In the genomic region with DNA sequence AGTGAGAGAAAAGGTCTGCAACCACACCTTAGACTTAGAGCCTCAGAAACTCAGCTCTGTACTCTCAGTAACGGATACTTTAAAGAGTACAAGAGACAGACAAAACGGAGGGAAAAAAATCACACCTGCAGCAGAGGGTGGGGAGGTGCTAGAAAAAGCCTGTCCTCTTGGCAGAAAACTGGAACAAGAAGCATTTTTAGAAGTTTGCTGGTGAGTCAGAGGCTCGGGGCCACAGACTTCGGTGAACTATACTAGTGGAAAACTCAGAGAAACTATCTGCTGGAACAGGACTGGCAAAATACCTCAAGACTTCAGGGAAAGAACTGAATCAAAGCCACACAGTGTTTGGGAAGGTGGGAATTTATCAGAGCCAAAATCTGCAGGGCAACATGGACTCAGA, we compare ENCODE assay signal across 29 mouse cellular contexts.
DNase-seq lines count a peak whose midpoint lies in the region; ATAC-seq lines count a peak whose summit lies in the region.
"Had no signal": no experiment of that assay in that cellular context is flagged by ENCODE, and none has a peak within 500 bp of the region (broad histone marks: within the 10 kb centered on the region; RNA-seq: fewer than 3 reads in every experiment).

No protein-coding gene starts in this region.

- H3K9ac ChIP-seq in hindbrain, embryonic 14.5 days = no peak overlapping the region
- H3K9ac ChIP-seq: embryonic facial prominence, embryonic 13.5 days; forebrain, embryonic 13.5 days; hindbrain, embryonic 12.5 days; intestine, embryonic 15.5 days had no signal

- no peaks in the 10 kb centered on the region for H3K9me3 ChIP-seq in hindbrain, embryonic 14.5 days (ENCODE audit: control insufficient read depth, low read length)
- H3K9me3 ChIP-seq: embryonic facial prominence, embryonic 10.5 days; embryonic facial prominence, embryonic 13.5 days; forebrain, embryonic 10.5 days; forebrain, embryonic 13.5 days; hindbrain, embryonic 12.5 days; intestine, embryonic 15.5 days had no signal

- no peak overlapping the region for H3K27ac ChIP-seq in hindbrain, embryonic 14.5 days
- H3K27ac ChIP-seq: embryonic facial prominence, embryonic 10.5 days; embryonic facial prominence, embryonic 13.5 days; forebrain, embryonic 10.5 days; forebrain, embryonic 13.5 days; hindbrain, embryonic 12.5 days; intestine, embryonic 15.5 days had no signal

- peak; percentile 89 for ATAC-seq in frontal cortex, adult (ENCODE audit: low TSS enrichment)
- no peak for ATAC-seq in hindbrain, embryonic 14.5 days (ENCODE audit: low FRiP score)
- ATAC-seq in granulocyte monocyte progenitor cell, adult 5-6 weeks (replicated peaks; ENCODE audit: poor library complexity, severe bottlenecking) = no peak
- ATAC-seq: activated CD4-positive, CD25-positive, alpha-beta regulatory T cell, adult 4 months; forebrain, embryonic 13.5 days; forebrain, embryonic 16.5 days; hindbrain, embryonic 16.5 days; intestine, embryonic 15.5 days had no signal

- no peak for DNase-seq in frontal cortex, postnatal 25 days (ENCODE audit: low spot score in 2 of 2)
- DNase-seq in right cerebral cortex, adult 18-20 months = peak; percentile 57
- DNase-seq in right cerebral cortex, postnatal 25 days = no peak
- DNase-seq in brain, adult 2 months (ENCODE audit: low read depth, low spot score) = peak; percentile 70
- DNase-seq in c-Kit-positive CD71-positive TER-119-positive erythroid progenitor cells, embryonic 14.5 days (ENCODE audit: low spot score) = no peak
- DNase-seq in hindbrain, embryonic 14.5 days (ENCODE audit: low spot score) = no peak
- DNase-seq: adrenal gland, postnatal 10 days; adrenal gland, postnatal 36 days; B cell, adult 2 months; cerebellum, adult 11-12 months; cerebellum, adult 8-10 months; cerebellum, postnatal 10 days; cerebellum, postnatal 36 days; embryo, embryonic 11 days; gastrocnemius, postnatal 36 days; kidney, adult 11 months had no signal

- H3K4me3 ChIP-seq in hindbrain, embryonic 14.5 days (replicated peaks; ENCODE audit: low read length) = no peak overlapping the region
- H3K4me3 ChIP-seq: embryonic facial prominence, embryonic 10.5 days; embryonic facial prominence, embryonic 13.5 days; erythroblast, embryonic 14.5 days; forebrain, embryonic 10.5 days; forebrain, embryonic 13.5 days; hindbrain, embryonic 12.5 days; intestine, embryonic 15.5 days had no signal

- no peaks in the 10 kb centered on the region for H3K27me3 ChIP-seq in hindbrain, embryonic 14.5 days (ENCODE audit: control insufficient read depth, insufficient read depth, low read length)
- H3K27me3 ChIP-seq: embryonic facial prominence, embryonic 13.5 days; forebrain, embryonic 13.5 days; hindbrain, embryonic 12.5 days; intestine, embryonic 15.5 days had no signal

- no peaks in the 10 kb centered on the region for H3K36me3 ChIP-seq in hindbrain, embryonic 14.5 days (replicated peaks; ENCODE audit: control insufficient read depth, insufficient read depth)
- H3K36me3 ChIP-seq: embryonic facial prominence, embryonic 10.5 days; embryonic facial prominence, embryonic 13.5 days; forebrain, embryonic 10.5 days; hindbrain, embryonic 12.5 days; intestine, embryonic 15.5 days had no signal

- WGBS in hindbrain, embryonic 14.5 days = 95% methylated on average over 4 of the region's 4 CpGs

- no peaks in the 10 kb centered on the region for H3K4me1 ChIP-seq in hindbrain, embryonic 14.5 days (replicated peaks; ENCODE audit: control insufficient read depth, insufficient read depth, low read length)
- H3K4me1 ChIP-seq: embryonic facial prominence, embryonic 10.5 days; embryonic facial prominence, embryonic 13.5 days; forebrain, embryonic 10.5 days; forebrain, embryonic 13.5 days; hindbrain, embryonic 12.5 days; intestine, embryonic 15.5 days had no signal

- no peak overlapping the region for H3K4me2 ChIP-seq in hindbrain, embryonic 14.5 days (replicated peaks)
- H3K4me2 ChIP-seq: embryonic facial prominence, embryonic 13.5 days; forebrain, embryonic 13.5 days; heart, embryonic 11.5 days; hindbrain, embryonic 12.5 days; intestine, embryonic 15.5 days had no signal

Comparison
In these comparisons a context has a peak if more than half of its experiments do, and no peak if none do; other contexts are left out.
1. DNase-seq: peak in right cerebral cortex, adult 18-20 months (single experiment) and brain, adult 2 months (single experiment); none in frontal cortex, postnatal 25 days (0 of 2), right cerebral cortex, postnatal 25 days (single experiment), c-Kit-positive CD71-positive TER-119-positive erythroid progenitor cells, embryonic 14.5 days (single experiment) and hindbrain, embryonic 14.5 days (single experiment).